Mouse (Mus musculus) brown adipose tissue, adult 24 weeks (tissue): ENCODE measurements around the gene Ift27. TPM values are rescaled to one million over a fixed set of nuclear protein-coding genes. Genes with fewer than 3 reads are reported as not detected.

Experiments
- H3K27ac ChIP-seq: fragments of 200-500 bp; replicated peaks from 2 replicates; pipeline ENCODE4 v1.5.1; 2012; ENCODE audit warnings: low read depth, mild to moderate bottlenecking, low read length
- H3K4me1 ChIP-seq: fragments of 200-500 bp; 2 replicates; pipeline ENCODE4 v1.6.1; 2012; ENCODE audit warnings: low read length, mixed read lengths; ENCODE audit not compliant: control insufficient read depth, insufficient read depth, insufficient read length
- H3K4me3 ChIP-seq: fragments of 200-500 bp; 2 replicates; pipeline ENCODE4 v1.5.1; 2012; ENCODE audit warnings: low read depth, mild to moderate bottlenecking, low read length, moderate library complexity; ENCODE audit not compliant: insufficient read depth
- polyA plus RNA-seq: library from polyadenylated mRNA; stranded (reverse); fragments of >200 nt; gene quantifications from 2 replicates; pipeline ENCODE4 v1.2.4, GENCODE M21; 2012; ENCODE audit not compliant: missing spikeins, insufficient read depth, insufficient read length

Gene Ift27
- polyA plus RNA-seq, 1 experiment: 16.5 TPM

DNA sequence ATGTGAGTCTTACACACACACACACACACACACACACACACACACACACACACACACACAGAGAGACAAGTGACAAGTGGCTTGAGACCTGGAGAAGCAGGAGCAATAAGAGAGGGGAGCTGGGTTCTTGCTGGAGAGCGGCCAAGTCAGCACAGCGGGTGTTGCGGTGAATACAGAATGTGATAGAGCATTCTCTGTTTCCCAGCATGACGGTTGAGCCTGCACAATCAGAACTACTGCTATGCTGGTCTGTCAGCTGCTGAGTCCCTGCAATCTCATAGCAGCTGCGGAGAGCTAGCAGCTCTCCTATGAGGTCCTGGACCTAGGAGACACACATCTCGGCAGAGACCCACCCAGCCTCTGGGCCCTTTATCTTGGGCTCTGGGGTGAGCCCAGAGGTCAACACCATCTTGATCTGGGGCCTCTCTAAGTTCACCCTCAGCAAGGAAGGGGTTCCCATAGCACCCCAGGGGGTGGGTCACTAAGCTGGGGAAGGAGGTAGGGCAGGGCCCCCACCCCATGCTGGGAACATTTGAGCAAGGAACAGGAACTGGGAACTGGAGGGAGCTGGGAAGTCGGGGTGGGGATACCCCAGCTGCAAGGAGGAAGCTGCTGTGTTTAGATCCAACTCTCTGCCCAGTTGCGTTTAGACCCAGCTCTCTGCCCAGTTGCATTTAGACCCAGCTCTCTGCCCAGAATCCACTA, 7.9 kb upstream of the Ift27 start:
- Histone ChIP-seq H3K4me3 (no peak overlapping the region), H3K27ac (no peak overlapping the region), H3K4me1 (no peaks in the 10 kb centered on the region)

DNA sequence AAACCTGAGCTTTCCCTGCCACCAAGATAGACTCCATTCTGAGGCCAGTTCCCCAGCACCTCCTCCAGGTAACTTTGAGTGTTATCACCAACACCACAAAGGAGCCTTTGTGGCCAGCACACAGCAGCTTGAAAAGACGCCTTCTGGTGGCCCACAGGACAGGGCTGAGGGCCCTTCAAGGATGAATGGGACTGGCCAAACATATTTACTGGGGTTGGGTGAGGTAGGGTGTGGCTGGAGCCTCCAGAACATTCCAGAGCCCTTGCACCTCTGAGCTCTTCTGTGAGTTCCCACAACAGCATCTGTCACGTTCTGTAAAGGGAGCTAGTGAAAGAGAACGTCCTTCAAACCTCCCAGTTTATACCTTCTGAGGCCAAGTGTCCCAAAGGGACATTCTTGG, 5.9 kb upstream of the Ift27 start:
- no peak overlapping the region for H3K27ac ChIP-seq
- H3K4me1 ChIP-seq: no peaks in the 10 kb centered on the region

DNA sequence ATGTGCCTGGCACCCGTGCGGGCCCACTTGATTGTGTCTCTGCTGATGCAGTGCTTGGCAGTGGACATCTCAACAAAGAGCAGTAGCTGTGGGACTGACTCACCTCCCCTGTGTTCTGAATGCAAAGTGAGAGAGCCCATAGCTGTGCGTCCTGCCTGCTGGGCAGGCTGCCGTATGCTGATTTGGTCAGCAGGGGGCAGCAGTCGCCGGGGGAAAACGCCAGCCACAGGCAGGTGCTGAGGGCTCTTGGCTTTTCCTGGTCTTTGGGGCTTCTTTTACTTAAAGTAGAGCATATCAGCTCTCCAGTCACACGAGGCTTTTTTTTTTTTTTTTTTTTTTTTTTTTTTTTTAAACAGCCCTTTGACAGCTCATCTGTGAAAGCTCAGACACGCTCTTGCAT, 4.5 kb upstream of the Ift27 start:
- Histone ChIP-seq H3K4me3 (no peak overlapping the region), H3K4me1 (0 out of 2 replicates have a peak, but pooled peaks cover under 1% of the 10 kb centered on the region), H3K27ac (no peak overlapping the region)

More for the DNA sequence above, 5.9 kb upstream of the Ift27 start:
- H3K4me3 ChIP-seq: no peak overlapping the region

DNA sequence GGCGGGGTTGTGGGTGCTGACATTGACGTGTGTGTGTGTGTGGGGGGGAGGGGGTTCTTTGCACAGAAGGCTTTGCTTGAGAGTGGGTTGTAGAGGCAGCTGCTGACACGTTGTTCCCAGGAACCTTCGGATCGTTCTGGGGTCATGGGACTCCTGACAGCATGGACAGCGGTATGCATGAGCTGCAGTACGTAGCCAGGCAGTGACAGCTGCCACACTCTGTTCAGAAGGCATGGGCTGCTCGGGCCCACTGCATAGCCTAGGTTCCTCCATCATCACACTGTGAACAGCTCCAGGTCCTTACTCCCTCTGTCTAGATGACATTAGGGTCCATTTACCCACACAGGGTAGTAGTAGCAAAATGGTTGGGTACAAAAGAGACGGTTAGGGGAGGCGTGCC, 3.4 kb upstream of the Ift27 start:
- no peak overlapping the region for H3K4me3 ChIP-seq
- H3K27ac ChIP-seq: no peak overlapping the region
- 0 out of 2 replicates have a peak, but pooled peaks cover 5% of the 10 kb centered on the region for H3K4me1 ChIP-seq

DNA sequence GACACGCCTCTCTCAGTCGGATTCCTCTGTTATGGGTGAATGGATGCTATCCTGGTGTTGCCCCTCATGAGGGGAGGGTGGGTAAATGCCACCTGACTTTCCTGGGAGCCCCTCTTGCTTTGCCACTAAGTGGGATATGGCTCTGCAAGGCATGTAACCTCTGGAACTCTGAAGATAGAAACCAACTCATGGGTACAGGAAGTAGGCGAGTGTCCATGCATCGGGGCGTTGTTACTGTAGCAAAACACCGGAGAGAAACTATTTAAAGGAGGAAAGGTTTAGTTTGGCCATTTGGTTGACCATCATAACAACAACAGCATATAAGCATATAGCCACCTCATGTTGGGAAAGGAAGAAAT, 959 bp upstream of the Ift27 start:
- Histone ChIP-seq H3K4me3 (peak overlapping the region; percentile 63), H3K4me1 (0 out of 2 replicates have a peak, but pooled peaks cover 5% of the 10 kb centered on the region), H3K27ac (no peak overlapping the region)

DNA sequence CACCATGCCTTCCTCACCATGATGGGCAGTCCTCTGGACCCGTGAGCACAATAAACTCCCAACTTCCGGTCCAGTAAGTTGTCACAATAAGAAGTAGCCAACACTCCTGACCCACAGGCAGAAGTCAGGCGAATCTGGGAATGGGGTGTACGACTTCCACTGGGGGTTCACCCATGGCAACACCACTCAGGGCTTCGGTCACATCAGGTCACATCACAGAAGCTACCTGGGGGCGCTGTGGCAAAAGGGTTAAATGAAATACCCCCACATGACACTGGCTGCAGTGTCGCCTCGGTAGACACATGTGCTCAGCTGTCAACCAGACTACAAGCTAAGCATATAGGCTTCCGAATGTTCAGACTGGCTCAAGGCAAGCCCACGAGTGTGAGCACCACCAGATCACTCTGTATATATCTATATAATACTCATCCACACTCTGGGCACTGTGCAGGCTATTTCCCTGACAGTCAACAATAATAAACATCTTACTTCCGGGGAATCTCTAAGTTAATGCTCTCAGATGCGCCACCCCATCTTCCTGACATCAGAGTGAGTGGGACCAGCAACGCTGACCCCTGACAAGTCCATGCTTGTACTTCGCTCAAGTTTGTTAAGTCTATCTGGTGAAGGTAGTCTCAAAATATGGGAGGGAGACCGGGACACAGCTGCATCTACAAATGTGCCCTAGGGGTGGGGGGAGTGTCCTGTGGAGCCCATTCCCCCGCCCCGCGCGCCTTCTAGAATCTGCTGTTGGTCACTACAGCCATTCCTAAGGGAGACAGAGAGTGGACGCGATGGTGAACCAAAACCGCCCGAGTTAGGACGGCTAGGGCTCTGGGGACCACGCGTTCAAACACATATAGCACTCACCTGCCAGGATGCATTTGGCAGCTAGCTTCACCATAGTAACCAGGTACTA, 749 bp downstream of the Ift27 start:
- no peak overlapping the region for H3K27ac ChIP-seq
- 0 out of 2 replicates have a peak, but pooled peaks cover 5% of the 10 kb centered on the region for H3K4me1 ChIP-seq
- H3K4me3 ChIP-seq: peak overlapping the region; percentile 63

DNA sequence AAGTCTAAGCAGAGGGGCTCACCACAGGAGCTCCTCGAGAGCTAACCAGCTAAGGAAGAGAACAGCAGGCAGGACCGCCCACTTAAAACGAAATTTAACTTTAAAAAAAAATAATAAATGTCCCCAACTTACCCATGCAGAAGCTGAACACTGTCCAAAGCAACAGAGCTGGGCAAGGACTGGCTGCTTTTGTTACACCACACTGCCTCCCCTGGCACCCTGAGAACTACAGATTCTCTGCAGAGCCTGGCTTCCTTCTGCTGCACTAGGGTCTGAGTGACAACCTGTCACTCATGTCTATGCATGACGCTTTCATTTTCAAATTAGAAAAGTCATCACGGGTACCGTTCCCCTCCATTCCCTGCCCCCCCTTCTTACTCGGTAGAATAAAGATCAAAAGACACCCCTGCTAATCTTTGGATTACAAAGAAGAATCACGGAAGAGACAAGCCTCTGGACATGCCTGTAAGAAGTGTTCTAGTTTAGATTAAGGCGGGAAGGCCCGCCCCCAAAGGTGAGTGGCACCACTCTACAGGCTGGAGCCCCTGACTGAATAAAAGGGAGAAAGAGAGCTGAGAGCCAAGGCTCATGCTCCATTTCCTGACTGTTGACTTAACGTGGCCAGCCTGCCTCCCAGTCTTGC, 1.5 kb downstream of the Ift27 start:
- Histone ChIP-seq H3K27ac (no peak overlapping the region), H3K4me3 (no peak overlapping the region), H3K4me1 (0 out of 2 replicates have a peak, but pooled peaks cover 5% of the 10 kb centered on the region)

DNA sequence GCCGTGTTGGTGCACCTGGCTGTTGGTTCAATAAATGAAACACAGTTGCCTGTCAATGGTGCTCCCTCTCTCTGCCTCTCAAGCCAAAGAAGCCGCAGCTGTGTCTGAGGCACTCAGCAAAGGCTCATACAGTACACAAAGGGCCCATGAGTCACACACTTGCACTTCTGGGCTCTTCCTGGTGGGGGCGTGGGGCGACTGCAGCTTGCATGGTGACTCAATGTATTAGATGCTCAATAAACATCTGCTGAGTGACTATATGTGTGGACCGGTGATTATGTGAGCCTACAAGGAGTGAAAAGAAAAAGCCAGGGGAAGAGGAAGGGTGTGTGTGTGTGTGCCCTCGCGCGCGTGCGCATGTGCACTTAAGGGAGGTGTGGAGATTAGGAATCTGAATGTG, 2.3 kb downstream of the Ift27 start:
- 0 out of 2 replicates have a peak, but pooled peaks cover 5% of the 10 kb centered on the region for H3K4me1 ChIP-seq
- no peak overlapping the region for H3K4me3 ChIP-seq
- no peak overlapping the region for H3K27ac ChIP-seq

DNA sequence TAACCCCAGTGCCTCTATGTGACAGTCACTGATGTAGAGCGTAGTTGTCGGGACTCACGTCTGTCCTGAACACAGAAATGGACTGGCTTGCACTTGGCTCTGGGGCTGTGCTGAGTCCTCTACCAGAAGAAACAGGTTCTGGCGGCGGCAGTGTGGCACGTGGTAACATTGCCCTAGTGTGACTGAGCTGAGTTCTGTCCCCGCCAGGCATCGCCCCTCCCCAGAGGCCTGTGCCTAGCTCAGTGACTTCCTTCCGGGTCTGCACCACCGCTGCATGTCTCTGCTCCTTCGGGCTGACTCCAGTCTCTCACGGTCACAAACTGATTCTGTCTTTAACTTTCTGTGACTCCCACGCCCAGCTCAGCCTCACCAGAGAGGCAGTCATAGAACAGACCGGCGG, 3.2 kb downstream of the Ift27 start:
- Histone ChIP-seq H3K4me1 (0 out of 2 replicates have a peak, but pooled peaks cover 5% of the 10 kb centered on the region), H3K4me3 (no peak overlapping the region), H3K27ac (no peak overlapping the region)

DNA sequence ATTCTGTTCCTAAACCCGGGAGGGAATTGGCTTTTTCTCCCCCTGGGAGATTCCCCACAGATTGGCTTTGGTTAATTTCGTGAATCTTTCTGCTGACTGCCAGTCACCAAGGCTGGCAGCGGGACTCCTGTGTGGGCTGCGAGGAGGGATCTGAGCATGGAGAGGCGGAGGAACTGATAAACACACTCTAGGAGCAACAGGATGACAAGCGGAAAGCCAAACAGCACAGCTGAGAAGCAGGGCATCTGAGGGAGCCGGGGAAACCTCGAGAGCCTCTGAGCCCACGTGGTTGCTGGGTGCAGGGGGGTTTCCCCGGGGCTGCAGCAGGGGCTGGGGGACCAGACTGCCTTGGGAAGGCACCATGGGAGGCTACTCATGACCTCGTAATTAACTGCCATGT, 4.3 kb downstream of the Ift27 start:
- Histone ChIP-seq H3K4me1 (0 out of 2 replicates have a peak, but pooled peaks cover 5% of the 10 kb centered on the region), H3K27ac (no peak overlapping the region), H3K4me3 (no peak overlapping the region)

DNA sequence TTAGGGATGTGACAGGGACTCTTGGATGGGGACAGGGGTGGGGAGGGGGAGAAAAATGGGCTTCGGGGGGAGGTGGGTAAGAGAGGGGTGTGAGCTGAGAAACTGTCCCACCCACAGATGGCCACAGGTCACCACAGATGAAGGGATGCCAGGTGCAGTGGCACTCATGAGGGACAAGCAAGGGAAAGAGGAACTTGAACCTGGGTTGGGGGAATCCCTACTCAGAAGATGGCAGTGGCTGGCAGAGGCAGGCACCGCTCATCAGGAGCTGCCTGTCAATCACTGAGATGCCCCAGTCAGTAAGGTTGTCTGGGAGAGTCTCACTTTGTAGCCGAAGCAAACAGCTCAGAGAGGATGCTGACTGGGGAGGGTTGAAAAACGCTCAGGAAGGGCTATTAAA, 8.6 kb downstream of the Ift27 start:
- Histone ChIP-seq H3K27ac (no peak overlapping the region), H3K4me3 (no peak overlapping the region), H3K4me1 (no peaks in the 10 kb centered on the region)

DNA sequence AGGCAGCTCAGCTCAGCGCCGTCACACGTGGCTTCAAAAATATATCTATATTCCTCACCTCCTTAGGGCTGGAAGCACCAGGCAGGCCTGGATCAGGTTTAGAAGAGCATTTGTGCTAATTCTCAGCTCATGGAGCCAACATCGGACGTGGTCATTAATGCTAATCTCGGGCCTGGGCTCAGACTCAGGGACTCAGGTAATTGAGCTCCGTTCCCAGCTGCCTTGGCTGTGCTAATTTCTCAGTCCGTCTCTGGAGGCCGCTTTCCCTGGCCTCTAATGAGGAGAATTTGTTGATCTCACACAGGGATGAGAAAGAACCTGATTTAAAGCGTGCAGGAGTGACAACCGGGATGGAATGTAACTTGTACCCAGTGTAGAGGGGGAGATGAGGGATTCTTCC, 9.4 kb downstream of the Ift27 start:
- no peak overlapping the region for H3K4me3 ChIP-seq
- H3K4me1 ChIP-seq: no peaks in the 10 kb centered on the region
- no peak overlapping the region for H3K27ac ChIP-seq

DNA sequence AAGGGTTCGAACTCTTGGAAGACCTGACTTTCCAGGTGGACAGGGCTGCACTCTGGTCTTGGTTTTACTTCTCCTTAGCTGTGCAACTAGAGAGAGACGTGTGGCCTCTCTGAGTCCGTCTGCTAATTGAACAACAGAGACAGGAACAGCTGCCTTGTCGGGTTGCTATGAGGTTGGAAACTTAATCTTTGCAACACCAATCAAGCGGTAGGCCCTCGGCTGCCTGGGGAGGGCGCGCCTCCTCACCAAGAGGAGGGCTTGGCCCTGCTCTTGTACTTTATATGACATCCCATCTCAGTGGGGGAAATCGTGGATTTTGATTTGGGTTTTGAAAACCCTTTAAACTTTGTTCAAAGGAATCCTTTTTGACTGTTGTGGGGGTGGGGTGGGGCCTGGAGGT, 12.0 kb downstream of the Ift27 start:
- Histone ChIP-seq H3K27ac (no peak overlapping the region), H3K4me1 (no peaks in the 10 kb centered on the region; the same call in 1 of the 2 replicates), H3K4me3 (no peak overlapping the region)

DNA sequence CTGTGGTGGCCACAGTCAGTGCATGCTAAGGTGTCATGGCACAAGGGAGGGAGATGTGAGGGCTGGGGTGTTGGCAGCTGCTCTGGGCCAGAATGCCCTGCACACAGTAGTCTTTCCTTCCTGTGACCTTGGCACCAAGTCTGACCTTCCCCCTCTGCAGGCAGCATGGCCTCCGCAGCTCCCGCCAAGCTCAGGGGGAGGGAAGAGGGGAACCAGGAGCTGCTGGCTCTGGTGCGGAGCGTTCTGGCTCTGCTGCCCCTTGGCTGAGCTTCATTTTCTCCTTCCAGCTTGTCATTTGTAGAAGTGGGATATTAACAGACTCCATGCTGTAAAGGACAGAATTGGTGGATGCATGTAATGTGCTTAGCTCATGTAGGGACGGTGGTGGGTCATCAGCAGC, 15.6 kb downstream of the Ift27 start:
- Histone ChIP-seq H3K4me3 (no peak overlapping the region), H3K4me1 (no peaks in the 10 kb centered on the region; the same call in 1 of the 2 replicates), H3K27ac (no peak overlapping the region)

DNA sequence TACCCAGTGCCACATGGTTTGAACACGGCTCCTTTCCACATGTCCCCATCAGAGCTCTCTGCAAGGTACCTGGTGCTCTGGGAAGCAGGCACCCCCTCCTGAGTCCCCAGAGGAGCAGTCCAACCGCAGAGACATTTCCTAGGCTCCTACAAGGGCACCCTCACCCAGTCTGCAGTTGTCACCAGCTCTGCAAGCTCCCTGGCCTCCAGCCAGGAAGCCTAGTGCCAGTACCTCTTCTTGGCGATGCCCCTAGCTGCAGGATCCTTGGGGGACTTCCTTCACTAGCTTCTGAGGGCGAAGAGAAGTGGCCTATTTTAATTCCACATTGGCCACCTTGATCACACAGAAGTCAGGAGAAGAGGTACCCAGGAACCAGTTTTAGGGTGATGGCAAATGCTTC, 16.1 kb downstream of the Ift27 start:
- Histone ChIP-seq H3K4me3 (no peak overlapping the region), H3K4me1 (no peaks in the 10 kb centered on the region; the same call in 1 of the 2 replicates), H3K27ac (no peak overlapping the region)
